Comparison of ENCODE assay signal across 20 mouse cellular contexts in the genomic region with DNA sequence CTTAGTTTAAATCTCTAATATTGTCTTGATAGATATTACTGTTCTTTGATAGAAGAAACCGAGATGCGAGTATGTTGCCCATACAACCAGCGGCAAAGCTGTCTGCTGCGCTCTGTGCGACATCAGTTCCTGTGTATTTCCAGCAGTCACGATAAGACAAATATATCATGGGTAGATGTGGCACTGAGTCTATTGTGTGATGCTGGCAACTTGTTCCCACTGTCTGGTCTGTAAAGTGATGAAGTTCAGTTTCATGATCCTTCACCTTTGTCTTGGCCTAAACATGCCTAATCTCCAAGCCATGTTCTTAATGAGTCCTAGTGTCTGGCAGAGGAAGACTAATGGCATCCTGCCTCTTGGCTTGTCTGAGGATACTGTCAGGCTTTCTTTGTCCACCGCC. TPM values are rescaled to one million over a fixed set of nuclear protein-coding genes. Genes with fewer than 3 reads are reported as not detected.
"Had no signal": no experiment of that assay in that cellular context is flagged by ENCODE, and none has a peak within 500 bp of the region (broad histone marks: within the 10 kb centered on the region; RNA-seq: fewer than 3 reads in every experiment).

No protein-coding gene starts in this region.

- H3K9me3 ChIP-seq: midbrain, embryonic 10.5 days; neural tube, embryonic 12.5 days; stomach, embryonic 15.5 days had no signal

- H3K27me3 ChIP-seq: neural tube, embryonic 12.5 days; stomach, embryonic 15.5 days had no signal

- H3K4me1 ChIP-seq: midbrain, embryonic 10.5 days; neural tube, embryonic 12.5 days; stomach, embryonic 15.5 days had no signal

- H3K4me3 ChIP-seq: midbrain, embryonic 10.5 days; myocyte; neural tube, embryonic 12.5 days; stomach, embryonic 15.5 days had no signal

- H3K4me2 ChIP-seq: lung, embryonic 14.5 days; neural tube, embryonic 12.5 days; stomach, embryonic 15.5 days had no signal

- DNase-seq: lung, adult 18-20 months; lung, embryonic 14.5 days; lung, postnatal 10 days; midbrain, embryonic 14.5 days; right cerebral cortex, postnatal 14 days; thymus, adult 2 months; thymus, postnatal 25 days; thymus, postnatal 4 days had no signal

- H3K27ac ChIP-seq: midbrain, embryonic 10.5 days; neural tube, embryonic 12.5 days; stomach, embryonic 15.5 days; stomach, postnatal 0 days had no signal

- ATAC-seq: midbrain, embryonic 16.5 days had no signal

- H3K9ac ChIP-seq: lung, embryonic 14.5 days; neural tube, embryonic 12.5 days; stomach, embryonic 15.5 days had no signal

- H3K36me3 ChIP-seq: midbrain, embryonic 10.5 days; neural tube, embryonic 12.5 days; stomach, embryonic 15.5 days had no signal

RNA-seq across cellular contexts. Expression of a gene that starts 6.1 kb away (rescaled TPM):
- polyA plus RNA-seq: liver, embryonic 16.5 days; midbrain, embryonic 10.5 days; myocyte had no signal

RNA-seq across cellular contexts. Expression of a gene that starts 54.9 kb away (rescaled TPM):
- total RNA-seq: megakaryocyte, adult 5-6 weeks; megakaryocyte-erythroid progenitor cell, adult 5-6 weeks; neutrophil, adult 5-6 weeks had no signal
- polyA plus RNA-seq: lung, embryonic 14.5 days; lung, embryonic 16.5 days; midbrain, embryonic 10.5 days; midbrain, embryonic 14.5 days; midbrain, embryonic 16.5 days; neural tube, embryonic 12.5 days; neural tube, embryonic 14.5 days had no signal
